Mouse (Mus musculus): ENCODE results near the gene Daam1.

DNA sequence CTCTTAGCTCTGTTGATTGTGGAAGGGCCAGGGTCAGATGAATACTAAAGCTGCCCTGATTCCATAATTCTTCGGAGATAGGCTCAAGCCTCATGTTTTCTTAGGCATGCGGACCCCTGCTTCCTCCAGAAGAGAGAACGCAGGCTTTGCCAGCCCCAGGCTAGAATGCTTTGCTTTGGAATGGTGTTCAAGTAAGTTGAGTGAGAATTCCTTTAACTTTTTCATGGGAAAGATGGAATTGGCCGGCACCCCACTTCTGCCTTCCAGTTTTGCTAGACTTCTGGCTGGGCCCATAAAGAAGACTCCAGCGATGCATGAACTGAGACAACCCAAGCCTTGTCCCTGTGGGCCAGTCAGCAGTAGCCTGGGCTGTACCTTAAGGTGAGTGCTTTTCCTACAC is 200.3 kb downstream of the Daam1 start:
- TF ChIP-seq CTCF (conservative IDR thresholded peaks at IDR 0.05; ENCODE audit: low read length) (no peak), POU5F1 (IDR thresholded peaks at IDR 0.05; ENCODE audit: borderline replicate concordance, low read length) (no peak)
